Mouse (Mus musculus): Measurements from ENCODE around the gene Rgs10. TPM values are rescaled to one million over a fixed set of nuclear protein-coding genes. Genes with fewer than 3 reads are reported as not detected.

The Rgs10 gene
- total RNA-seq, 2 experiments from 2014 or later: 46.5 to 55.4 TPM

DNA sequence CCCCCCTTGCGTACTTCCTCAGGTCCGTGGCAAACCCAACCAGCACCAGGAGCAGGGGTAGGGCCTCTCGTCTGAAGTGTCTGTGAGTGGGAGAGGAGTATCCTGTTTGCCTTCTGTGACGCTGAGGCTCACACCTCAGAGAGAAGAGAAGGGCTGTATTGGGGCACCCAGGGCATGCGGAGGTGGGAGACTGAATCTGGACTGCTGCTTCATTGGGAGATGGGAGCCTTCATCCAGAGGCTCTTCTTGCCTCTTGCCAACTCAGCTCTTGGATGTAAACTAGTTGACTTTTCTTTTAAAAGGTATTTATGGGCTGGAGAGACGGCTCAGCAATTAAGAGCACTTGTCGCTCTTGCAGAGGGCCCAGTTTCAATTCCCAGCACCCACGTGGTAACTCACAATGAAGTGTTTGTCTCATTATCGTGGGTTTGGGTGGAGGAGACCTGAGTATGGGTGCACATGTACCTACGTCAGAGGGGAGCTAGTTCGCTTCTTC, 42.3 kb downstream of the Rgs10 start:
- no peak for DNase-seq (ENCODE audit: low spot score in 2 of 2)

- DNase-seq (ENCODE audit: low spot score in 2 of 2): no peak
Measured at GRCm38 (mm10) chr7:128374156-128374555, 44.4 kb downstream of the Rgs10 start.

DNA sequence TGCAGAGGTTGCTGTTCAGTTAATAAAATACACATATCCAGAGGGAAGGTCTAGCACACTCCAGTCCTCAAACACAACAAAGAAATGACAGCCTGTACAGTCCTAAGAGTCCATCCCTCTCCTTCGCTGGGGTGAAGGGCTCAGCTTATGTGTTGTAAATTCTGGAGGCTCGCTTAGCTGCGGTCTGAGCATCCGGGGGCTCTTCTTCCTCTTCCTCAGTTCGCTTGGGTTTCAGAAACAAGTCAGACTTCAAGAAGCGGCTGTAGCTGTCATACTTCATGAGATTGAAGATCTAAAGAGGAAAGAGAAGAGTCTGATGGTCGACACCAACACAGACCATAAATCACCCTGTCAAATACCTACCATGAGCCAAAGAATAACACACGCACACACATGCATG, 44.8 kb downstream of the Rgs10 start:
- DNase-seq (ENCODE audit: low spot score in 2 of 2): no peak

GRCm38 (mm10) chr7:128372331-128372730, 46.2 kb downstream of the Rgs10 start:
- DNase-seq (ENCODE audit: low spot score in 2 of 2): no peak

GRCm38 (mm10) chr7:128369366-128369765, 49.2 kb downstream of the Rgs10 start:
- no peak for DNase-seq (ENCODE audit: low spot score in 2 of 2)

DNA sequence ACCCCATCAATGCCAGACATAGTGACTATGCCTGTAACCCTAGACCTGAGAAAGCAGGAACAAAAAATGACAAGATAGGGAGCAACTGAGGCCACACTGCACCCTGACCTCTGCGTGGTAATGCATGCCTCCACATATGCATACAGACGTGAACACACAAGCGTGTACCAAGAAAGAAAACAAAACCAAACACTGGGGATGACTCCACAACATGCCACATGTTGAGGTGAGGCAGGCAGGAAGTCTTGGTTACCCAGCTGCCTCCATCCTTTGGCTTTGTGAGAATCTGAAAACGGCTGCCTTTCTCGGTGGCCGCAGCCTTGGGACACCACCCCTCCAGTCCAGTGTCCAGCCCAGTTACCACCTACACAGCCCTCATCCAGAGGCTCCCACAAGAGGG, 49.7 kb downstream of the Rgs10 start:
- no peak for DNase-seq (ENCODE audit: low spot score in 2 of 2)

DNA sequence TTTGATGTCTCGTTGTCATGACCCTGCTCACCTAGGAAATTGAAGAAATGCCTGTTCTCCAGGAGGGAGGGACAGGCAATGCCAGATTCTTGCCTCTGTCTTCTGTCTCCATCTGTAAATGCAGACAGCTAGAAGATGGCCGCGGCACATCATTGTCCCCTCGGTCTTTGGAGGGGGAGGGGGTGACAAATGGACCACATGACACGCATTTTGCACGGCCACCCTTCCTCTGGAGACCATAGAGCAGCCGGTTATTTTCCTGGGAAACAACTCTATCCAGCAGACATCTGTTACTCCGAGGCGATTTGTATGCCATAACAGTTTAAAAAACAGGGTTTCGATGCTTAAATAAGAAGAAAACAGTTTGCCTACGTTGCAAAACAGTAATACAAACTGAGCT, 51.9 kb downstream of the Rgs10 start:
- DNase-seq (ENCODE audit: low spot score in 2 of 2): no peak

GRCm38 (mm10) chr7:128365096-128365715, 53.4 kb downstream of the Rgs10 start:
- DNase-seq (ENCODE audit: low spot score in 2 of 2): no peak

GRCm38 (mm10) chr7:128364526-128364925, 54.0 kb downstream of the Rgs10 start:
- DNase-seq (ENCODE audit: low spot score in 2 of 2): no peak

GRCm38 (mm10) chr7:128363806-128364205, 54.8 kb downstream of the Rgs10 start:
- DNase-seq (ENCODE audit: low spot score in 2 of 2): no peak

- no peak for DNase-seq (ENCODE audit: low spot score in 2 of 2)
Measured at GRCm38 (mm10) chr7:128362916-128363315, 55.6 kb downstream of the Rgs10 start.

DNA sequence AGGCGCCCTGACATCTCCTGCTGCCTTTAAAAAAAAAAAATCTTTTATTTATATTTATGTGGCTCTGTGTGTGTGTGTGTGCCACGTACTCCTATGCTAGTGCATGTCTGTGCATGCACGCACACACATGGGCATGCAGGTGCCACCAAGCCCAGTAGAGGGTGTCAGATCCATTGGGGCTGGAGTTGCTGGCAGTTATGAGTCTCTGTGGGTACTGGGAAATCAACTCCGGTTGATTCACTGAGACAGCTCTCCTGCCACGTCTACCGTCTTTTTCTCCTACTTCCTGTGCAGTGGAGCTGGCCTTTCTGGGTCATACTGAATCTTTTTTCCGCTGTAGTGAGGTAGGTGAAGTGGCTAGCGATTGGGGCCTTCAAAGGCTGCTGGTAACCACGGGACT, 58.8 kb downstream of the Rgs10 start:
- no peak for DNase-seq (ENCODE audit: low spot score in 2 of 2)

- DNase-seq (ENCODE audit: low spot score in 2 of 2): no peak
Measured at GRCm38 (mm10) chr7:128359164-128359563, 59.4 kb downstream of the Rgs10 start.

GRCm38 (mm10) chr7:128358741-128359140, 59.8 kb downstream of the Rgs10 start:
- DNase-seq (ENCODE audit: low spot score in 2 of 2): peak in 1 of 2 experiments; percentile 29

GRCm38 (mm10) chr7:128356868-128357755, 61.4 kb downstream of the Rgs10 start:
- no peak for DNase-seq (ENCODE audit: low spot score in 2 of 2)

DNA sequence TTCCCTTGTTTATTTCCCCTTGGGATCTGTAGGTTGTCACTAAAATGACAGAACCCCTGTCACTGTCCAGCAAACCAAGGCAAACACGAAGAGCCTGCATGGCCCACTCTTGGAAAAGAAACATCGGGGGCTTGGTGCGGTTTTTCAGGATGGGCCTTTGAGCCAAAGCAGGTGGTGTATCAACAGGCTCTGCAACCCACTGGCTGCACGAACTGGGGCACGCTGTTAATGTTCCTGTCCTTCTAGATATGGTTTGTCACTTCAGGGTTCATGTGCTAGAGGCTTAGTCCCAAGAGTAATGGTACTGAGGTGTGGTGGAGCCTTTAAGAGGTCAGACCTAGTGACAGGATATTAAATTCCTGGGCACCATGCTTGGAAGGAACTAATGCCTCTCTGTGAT, 63.1 kb downstream of the Rgs10 start:
- DNase-seq (ENCODE audit: low spot score in 2 of 2): no peak

- DNase-seq (ENCODE audit: low spot score in 2 of 2): no peak
Measured at GRCm38 (mm10) chr7:128352721-128353120, 65.8 kb downstream of the Rgs10 start.

DNA sequence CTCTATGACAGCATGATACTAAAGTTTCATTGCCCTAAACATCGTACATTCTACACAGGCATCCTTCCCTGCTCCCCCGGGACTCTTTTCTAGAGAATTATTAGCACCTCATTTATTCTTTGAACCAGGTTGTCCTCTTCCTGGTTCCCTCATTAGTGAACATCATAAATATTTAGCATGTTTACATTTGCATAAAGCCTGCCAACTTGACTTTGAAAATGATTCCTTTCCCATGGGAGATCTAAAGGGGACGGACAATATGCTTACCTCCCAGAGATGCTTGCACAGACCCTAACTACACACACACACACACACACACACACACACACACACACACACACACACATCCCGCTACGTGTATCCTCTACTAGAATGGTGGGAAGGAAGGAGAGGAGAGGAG, 67.4 kb downstream of the Rgs10 start:
- DNase-seq (ENCODE audit: low spot score in 2 of 2): no peak

- DNase-seq (ENCODE audit: low spot score in 2 of 2): no peak
Measured at GRCm38 (mm10) chr7:128350316-128350715, 68.2 kb downstream of the Rgs10 start.

- DNase-seq (ENCODE audit: low spot score in 2 of 2): no peak
Measured at GRCm38 (mm10) chr7:128349751-128350150, 68.8 kb downstream of the Rgs10 start.

- DNase-seq (ENCODE audit: low spot score in 2 of 2): no peak
Measured at GRCm38 (mm10) chr7:128348608-128349007, 70.0 kb downstream of the Rgs10 start.

GRCm38 (mm10) chr7:128346991-128347390, 71.6 kb downstream of the Rgs10 start:
- no peak for DNase-seq (ENCODE audit: low spot score in 2 of 2)
